Mouse (Mus musculus): ENCODE measurements around the gene Nup160.

GRCm38 (mm10) chr2:90641710-90642039 is 35.3 kb upstream of the Nup160 start:
- TF ChIP-seq CTCF (IDR thresholded peaks at IDR 0.05; ENCODE audit: control insufficient read depth, insufficient read depth, insufficient replicate concordance, low read depth, low read length): no peak
- TF ChIP-seq POLR2A (IDR thresholded peaks at IDR 0.05; ENCODE audit: control insufficient read depth, low read depth, low read length): no peak
